Mouse (Mus musculus) adrenal gland, adult 18-20 months (tissue): Measurements from ENCODE around the gene Flt1. TPM values are rescaled to one million over a fixed set of nuclear protein-coding genes. Genes with fewer than 3 reads are reported as not detected.
A peak's percentile ranks its signal among the peaks of the same experiment; 100 is the strongest.

Experiments
- DNase-seq, 2 experiments: peaks; one replicate each; pipeline ENCODE4 v3.0.0; 2021 to 2022; ENCODE audit warnings: low spot score in 2 of 2
- long read RNA-seq, 2 experiments: library from polyadenylated mRNA; stranded (forward); transcript quantifications; one replicate each; pipeline ENCODE4 v2.0.0; 2021
- total RNA-seq, 2 experiments: library from RNA; stranded (reverse); gene quantifications; 1 replicate in 1 of 2; 2 replicates in 1 of 2; pipeline ENCODE4 v1.2.3; 2021

The Flt1 gene
- 10 to 100 TPM; 63.0 to 74.4 TPM for total RNA-seq
- long read RNA-seq, experiment 1, full-length matches to known transcripts, result 22 of 29 reads
- long read RNA-seq, experiment 1, partial matches to known transcripts, result 3 of 29 reads
- long read RNA-seq, experiment 1, other reads (novel, unspliced or antisense), result 4 of 29 reads
- long read RNA-seq, experiment 2, full-length matches to known transcripts, result 13 of 26 reads
- long read RNA-seq, experiment 2, partial matches to known transcripts, result 4 of 26 reads
- long read RNA-seq, experiment 2, other reads (novel, unspliced or antisense), result 9 of 26 reads

DNA sequence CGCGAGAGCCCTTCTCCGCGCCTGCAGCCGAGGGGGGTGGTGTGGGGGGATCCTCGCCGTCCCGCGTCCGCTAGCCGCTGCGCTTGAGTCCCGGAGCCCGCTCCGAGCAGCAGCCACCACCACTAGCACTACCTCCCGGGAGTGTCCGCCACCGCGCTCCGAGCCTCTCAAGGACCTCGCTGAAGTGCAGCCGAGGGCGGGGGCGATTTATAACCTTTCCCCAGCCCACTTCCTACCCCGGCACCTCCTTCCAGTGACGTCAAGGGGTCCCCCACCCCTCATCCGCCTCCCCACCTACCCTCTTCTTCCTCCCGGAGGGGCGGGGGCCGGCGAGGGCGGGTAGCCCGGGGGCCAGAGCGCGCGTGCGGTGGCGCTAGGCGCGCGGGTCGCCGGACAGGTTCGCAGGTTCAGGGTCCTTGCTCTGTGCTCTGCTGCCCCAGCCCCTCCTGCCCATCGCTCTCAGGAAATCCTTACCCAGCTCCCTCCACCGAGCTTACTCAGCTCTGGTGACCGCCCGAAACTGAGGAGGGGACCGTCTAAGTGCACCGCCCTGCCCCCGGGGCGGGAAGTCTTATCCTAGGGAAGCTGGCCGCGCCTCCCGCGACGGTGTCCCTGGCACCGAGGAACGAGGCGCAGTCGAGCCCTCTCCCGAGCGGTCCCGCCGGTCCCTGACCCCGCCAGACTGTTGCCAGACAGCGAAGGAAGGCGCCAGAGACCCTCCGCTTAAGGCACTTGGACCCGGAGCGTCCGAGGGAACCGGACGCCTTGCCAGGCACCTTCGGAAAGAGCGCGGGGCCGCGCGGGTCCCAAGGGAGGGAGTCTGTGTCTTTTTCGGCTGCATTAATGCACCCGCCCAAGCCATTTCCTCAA is at the start of gene Flt1:
Gene Flt1, minus strand, starts transcription at position 181 of the 870 bp plus-strand sequence.
- peak; percentile 51 to 69 for DNase-seq

- no peak for DNase-seq
Measured at GRCm38 (mm10) chr5:147775222-147775621, 49.4 kb upstream of the Flt1 start.

GRCm38 (mm10) chr5:147769918-147770317 is 44.1 kb upstream of the Flt1 start:
- DNase-seq, result no peak

GRCm38 (mm10) chr5:147764061-147764460 is 38.2 kb upstream of the Flt1 start:
- no peak for DNase-seq

GRCm38 (mm10) chr5:147761984-147762383 is 36.2 kb upstream of the Flt1 start:
- DNase-seq, result no peak

DNA sequence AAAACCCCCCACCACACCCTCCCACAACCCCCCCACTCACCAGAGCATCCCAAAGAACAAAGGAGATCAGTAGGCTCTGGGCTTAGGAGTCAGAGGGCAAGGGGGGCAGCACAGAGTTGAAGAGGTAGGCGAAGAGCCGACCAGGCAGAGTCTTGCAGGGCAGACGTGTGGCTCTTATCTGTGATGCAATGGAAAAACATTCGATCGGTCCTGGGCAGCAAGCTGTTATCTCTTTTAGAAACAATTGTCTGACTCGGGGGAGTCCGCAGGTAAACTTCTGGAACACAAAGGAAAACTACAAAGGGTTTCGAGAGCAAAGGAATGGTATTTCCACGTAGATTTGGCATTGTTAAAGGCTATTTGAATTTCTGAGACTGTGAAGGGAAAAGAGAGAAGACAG is 35.5 kb upstream of the Flt1 start:
- no peak for DNase-seq

- no peak for DNase-seq
Measured at GRCm38 (mm10) chr5:147758640-147759319, 33.0 kb upstream of the Flt1 start.

DNA sequence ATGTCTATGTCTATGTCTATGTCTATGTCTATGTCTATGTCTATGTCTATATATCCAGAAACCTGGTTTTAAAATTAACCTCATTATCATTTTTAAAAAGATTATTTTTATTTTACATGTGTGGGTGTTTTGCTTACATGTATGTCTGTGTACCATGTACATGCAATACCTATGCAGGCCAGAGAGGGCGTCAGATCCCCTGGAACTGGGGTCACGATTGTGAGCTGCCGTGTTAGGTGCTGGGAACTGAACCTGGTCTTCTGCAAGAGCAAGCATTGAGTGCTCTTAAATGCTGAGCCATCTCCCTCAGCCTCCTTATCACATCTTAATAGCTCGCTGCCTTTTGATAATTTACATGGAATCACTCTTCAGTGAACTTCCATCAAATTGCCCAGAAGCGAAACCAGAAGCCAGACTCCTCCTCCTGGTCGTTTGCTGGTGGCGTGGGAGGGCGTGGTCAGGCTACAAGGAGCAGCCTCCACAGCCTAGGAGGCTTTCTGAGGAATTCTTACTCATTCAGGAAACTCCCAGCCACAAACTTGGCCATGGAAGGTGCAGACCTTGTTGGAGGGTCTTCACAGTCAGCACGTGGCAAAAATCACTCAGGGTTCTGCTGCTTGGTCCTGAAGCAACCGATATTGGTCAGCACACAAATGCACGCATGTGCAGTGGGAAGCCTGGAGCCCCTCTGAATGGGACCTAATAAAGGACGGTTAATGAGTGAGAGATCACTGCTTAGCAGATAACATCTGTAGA is 32.2 kb upstream of the Flt1 start:
- DNase-seq, result no peak

- peak; percentile 12 to 40 for DNase-seq
Measured at GRCm38 (mm10) chr5:147752914-147753341, 27.1 kb upstream of the Flt1 start.

DNA sequence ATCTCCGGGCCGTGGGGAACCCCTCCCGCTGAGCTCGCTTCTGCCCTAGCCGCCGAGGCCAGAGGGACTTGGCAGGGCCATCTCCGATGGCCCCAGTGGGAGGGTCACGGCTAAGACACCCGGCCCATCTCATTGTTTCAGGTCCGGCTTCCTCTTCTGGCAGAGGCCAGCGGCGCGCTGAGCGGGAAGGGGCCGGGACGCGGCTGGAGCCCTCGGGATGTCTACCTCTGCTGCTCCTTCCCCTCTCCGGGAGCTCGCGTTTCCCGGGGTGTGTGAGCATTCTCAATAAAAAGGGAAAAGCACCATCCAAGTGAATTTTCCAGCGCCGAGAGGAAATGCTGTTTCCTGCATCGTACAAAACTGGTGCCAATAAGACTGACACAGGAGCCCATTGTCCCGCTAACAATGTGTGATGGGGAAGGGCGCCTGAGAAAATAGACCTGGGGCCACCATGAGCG is 25.9 kb upstream of the Flt1 start:
- peak; percentile 21 to 50 for DNase-seq

DNA sequence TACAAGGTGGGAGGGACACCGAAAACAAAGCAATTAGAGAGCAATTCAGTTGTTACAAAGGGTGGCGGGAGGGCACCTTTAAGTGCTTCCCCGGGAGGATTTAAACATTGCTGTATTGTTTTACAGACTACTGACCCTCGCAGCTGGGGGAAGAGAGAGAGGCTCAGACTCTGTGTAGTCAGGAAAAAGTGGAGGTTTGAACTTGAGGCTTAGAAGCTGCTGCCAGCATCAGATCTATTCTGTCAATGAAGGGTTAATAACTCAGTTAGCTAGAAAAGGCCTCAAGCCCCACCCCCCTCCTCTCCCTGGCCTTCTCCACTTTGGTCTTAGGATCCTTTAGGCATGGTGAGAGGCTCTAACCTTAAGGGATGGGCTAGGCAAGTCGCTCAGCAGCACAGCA is 24.2 kb upstream of the Flt1 start:
- no peak for DNase-seq

- DNase-seq, result peak; percentile 60 to 69
Measured at GRCm38 (mm10) chr5:147748081-147748581, 22.3 kb upstream of the Flt1 start.

GRCm38 (mm10) chr5:147744900-147745653 is 19.3 kb upstream of the Flt1 start:
- DNase-seq, result no peak

DNA sequence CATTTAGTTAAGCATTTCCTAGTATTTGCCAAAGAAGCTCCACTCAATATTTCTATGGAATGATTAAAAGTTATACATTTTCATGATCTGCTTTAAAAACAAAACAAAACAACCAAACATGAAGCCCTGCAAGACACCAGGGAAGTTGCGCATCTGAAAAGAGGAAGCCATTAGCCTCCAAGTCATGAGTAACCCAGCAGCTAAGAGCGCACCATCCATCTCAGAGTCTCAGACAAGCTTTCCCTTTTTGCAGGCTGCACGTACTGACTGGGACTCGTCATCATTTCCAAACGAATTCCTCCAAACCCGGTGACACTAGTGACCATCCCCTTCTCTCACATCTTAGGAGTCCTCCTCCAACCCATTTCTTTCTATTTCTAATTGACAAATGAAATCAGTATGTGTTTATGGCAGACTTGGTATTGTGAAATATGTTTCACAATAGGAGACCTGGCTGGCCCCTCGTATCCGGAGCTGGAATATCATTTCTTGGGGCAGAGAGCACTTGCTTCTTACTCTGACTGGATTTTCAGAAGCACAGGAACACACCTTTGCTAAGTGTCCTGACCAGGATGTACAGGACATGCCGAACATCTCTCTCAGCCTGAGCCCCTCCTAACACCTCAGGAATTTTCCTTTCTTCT is 16.8 kb upstream of the Flt1 start:
- DNase-seq, result no peak

- DNase-seq, result no peak
Measured at GRCm38 (mm10) chr5:147736766-147737280, 11.0 kb upstream of the Flt1 start.

DNA sequence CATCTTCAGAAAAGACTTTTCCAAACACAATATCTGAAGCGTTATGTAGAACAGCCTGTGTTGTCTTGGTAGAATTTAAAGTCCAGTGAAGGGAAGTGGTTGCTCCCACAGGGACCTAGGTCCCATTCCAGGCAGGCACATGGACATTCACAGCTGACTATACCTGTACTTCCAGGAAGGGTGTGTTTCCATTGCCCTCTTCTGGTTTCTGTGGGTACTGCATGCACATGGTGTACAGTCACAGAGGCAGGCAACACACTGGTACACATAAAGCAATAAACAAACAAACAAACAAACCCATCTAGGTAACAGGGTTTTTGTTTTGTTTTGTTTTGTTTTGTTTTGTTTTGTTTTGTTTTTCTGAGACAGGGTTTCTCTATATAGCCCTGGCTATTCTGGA is 7.9 kb upstream of the Flt1 start:
- DNase-seq, result no peak

DNA sequence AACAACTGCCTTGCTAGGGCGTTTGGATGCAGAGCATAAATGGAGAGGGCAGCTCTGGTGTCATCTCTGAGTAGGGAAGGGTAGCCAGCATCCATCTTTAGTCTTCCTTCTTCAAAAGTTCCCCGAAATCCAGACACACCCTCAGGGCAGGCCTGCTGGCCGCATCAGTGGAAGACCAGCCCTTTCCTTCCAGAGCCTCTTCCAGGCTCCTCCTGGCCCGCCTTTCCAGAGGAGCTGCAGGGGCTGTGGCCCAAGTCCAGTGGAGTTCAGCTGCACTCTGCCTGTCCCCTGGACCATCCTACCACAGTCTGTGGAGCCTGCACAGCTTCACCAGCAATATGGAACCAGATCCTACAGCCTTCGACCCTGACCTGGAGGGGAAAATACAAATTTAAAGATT is 7.1 kb upstream of the Flt1 start:
- no peak for DNase-seq

DNA sequence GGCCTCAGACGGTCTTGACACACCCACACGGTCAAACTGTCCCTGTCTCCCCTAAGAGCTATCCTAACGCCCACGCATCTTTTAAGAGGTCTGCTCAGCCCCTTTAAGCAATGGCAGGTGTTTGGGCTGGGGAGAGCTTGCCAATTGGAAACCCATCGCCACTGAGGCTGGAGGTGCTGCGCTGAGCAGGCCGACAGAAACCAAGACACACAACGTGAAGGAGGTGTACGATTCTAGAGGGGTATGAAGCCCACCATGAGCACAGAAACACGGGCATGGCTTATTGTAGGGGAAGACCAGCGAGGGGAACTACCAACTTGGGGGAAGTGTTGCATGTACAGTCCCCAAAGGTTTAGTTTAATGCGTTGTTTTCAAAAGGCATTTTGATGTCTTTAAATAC is 1.7 kb upstream of the Flt1 start:
- DNase-seq, result no peak

GRCm38 (mm10) chr5:147726701-147727393 is 1.0 kb upstream of the Flt1 start:
- no peak for DNase-seq
